Mouse (Mus musculus): ENCODE results near the gene Klhdc1.

Gene Klhdc1

GRCm38 (mm10) chr12:69229251-69229650, 11.7 kb upstream of the Klhdc1 start:
- no peak for DNase-seq

DNA sequence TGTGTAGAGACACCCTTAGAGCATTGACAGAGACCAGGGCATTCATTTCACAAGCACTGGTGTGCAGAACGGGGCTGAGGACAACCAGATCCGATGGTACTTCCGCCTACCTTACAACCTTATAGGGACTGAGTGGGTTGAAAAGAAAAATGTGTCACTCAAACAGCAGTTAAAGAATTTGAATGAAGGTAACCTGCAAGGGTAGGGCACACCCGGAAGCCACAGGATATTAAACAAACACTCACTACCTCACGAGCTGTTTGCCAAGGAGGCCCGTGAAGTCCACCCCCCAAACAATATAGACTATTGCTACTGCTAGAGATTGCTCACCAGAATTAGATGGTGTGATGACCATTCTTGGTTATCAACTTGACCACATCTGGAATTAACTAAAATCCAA, 5.2 kb upstream of the Klhdc1 start:
- no peak for DNase-seq

GRCm38 (mm10) chr12:69238284-69238683, 2.7 kb upstream of the Klhdc1 start:
- DNase-seq: no peak

- DNase-seq: no peak
Observed at GRCm38 (mm10) chr12:69241405-69241770, 412 bp downstream of the Klhdc1 start.

- peak; percentile 83 for DNase-seq
Observed at GRCm38 (mm10) chr12:69241771-69242431, 925 bp downstream of the Klhdc1 start.

DNA sequence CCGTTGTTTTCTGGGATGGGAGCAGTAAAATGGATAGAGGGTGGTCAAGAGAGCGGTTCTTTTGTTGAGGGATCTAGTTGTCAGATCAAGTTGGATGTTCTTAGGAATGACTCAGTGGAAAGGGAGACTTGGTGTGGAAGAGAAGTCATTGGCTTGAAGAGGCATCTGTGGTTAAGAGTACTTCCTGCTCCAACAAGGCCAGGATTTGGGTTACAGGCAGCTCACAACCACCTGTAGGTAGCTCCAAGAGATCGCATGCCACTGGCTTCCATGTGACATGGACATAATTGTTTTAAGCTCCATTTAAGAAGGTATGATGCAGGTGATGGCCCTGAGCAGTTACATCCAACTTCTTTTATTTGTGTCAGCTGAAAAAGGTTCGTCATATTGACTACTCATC, 8.8 kb downstream of the Klhdc1 start:
- DNase-seq: no peak

- DNase-seq: no peak
Observed at GRCm38 (mm10) chr12:69250756-69251155, 9.8 kb downstream of the Klhdc1 start.

DNA sequence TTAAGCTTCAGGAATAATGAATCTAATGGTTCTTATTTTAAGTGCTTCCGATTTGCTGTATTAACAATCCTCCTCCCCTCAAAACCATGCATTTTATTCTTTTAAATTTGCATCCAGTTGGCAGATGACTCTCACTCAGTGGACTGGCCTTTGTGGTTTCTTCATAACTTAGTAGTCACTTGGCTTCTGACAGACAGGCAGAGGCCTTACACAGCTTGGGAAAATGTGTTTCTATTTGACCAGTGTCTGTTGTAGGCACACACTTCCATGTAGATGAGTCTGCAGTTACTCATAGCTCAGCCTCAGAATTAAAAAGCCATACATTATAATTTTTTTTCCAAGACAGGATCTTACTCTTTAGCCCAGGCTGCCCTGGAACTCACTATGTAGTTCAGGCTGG, 12.8 kb downstream of the Klhdc1 start:
- DNase-seq: no peak

GRCm38 (mm10) chr12:69257836-69258235, 16.9 kb downstream of the Klhdc1 start:
- DNase-seq: no peak

DNA sequence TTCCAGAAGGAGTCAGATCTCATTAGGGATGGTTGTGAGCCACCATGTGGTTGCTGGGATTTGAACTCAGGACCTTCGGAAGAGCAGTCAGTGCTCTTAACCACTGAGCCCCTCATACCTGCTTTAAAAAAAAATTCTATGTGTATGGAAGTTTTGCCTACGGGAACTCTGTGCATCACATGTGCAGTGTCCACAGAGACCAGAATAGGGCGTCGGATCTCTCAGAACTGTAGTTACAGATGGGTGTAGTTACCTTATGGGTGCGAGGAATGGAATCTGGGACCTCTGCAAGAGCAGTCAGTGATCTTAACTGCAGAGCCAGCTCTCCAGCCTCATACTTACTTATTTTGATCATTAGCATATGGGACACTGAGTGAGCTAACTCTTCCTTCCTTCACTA, 21.3 kb downstream of the Klhdc1 start:
- no peak for DNase-seq

GRCm38 (mm10) chr12:69265031-69265430, 24.1 kb downstream of the Klhdc1 start:
- DNase-seq: no peak

- DNase-seq: no peak
Observed at GRCm38 (mm10) chr12:69267956-69268632, 27.1 kb downstream of the Klhdc1 start.

GRCm38 (mm10) chr12:69268956-69269355, 28.0 kb downstream of the Klhdc1 start:
- DNase-seq: no peak

GRCm38 (mm10) chr12:69279931-69280469, 39.0 kb downstream of the Klhdc1 start:
- DNase-seq: no peak

- DNase-seq: no peak
Observed at GRCm38 (mm10) chr12:69280915-69281314, 39.9 kb downstream of the Klhdc1 start.

DNA sequence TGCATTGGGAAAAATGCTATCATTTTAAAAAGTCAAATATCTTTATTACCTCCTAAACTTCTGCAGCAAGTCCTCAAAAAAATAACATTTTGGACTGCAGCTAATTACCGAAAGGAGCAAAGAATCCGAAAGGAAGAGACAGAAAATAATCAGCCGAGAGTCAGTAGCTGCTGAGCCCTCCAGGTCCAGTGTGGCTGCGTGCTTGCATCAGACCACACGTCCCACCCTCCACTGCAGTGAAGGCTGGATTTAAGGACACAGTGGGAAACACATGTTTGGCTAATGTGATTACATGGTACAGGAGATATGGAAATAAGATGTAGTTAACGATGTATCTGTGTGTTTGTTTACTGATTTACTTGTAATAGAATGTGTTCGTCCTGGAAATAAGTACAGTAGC, 42.2 kb downstream of the Klhdc1 start:
- DNase-seq: no peak

- no peak for DNase-seq
Observed at GRCm38 (mm10) chr12:69287535-69287934, 46.6 kb downstream of the Klhdc1 start.

GRCm38 (mm10) chr12:69288699-69289098, 47.7 kb downstream of the Klhdc1 start:
- no peak for DNase-seq

- DNase-seq: no peak
Observed at GRCm38 (mm10) chr12:69292401-69292800, 51.4 kb downstream of the Klhdc1 start.

DNA sequence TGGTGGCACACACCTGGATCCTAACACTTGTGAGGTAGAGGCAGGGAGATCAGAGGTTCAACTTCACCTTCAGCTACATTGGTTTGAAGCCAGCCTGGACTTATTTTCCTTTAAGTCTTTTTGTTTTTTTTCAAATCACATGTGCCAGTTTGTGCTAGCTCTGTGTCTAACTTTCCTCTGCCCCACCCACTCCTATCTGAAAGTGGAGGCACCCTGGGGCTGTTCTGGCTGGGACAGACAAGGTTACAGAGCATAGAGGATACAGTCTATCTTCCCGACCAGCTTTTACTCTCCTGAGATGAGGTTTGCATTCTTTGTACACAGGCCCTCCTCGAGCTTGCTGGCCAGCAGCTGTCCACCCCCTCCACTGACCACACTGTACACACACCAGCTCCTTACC, 52.8 kb downstream of the Klhdc1 start:
- DNase-seq: no peak

DNA sequence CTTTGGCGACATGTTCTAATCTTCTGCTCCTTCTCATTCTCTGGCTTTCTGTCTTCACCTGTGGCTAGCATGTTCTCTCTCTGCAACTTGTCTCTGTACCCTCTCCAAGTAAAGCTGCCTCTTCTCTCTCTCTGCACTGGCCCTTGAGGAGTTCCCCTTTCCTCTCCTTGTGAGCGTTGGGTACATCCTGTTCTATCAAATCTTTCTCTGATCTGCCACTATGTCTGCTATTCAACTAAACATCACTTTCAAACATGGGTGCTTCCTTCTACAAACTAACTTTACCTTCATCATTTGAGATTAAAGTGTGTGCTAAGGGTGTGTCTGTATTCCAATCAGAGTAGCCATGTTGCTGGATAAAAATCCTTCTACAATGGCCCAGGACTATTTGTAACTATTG, 54.0 kb downstream of the Klhdc1 start:
- DNase-seq: no peak

GRCm38 (mm10) chr12:69295651-69296050, 54.7 kb downstream of the Klhdc1 start:
- peak; percentile 43 for DNase-seq

DNA sequence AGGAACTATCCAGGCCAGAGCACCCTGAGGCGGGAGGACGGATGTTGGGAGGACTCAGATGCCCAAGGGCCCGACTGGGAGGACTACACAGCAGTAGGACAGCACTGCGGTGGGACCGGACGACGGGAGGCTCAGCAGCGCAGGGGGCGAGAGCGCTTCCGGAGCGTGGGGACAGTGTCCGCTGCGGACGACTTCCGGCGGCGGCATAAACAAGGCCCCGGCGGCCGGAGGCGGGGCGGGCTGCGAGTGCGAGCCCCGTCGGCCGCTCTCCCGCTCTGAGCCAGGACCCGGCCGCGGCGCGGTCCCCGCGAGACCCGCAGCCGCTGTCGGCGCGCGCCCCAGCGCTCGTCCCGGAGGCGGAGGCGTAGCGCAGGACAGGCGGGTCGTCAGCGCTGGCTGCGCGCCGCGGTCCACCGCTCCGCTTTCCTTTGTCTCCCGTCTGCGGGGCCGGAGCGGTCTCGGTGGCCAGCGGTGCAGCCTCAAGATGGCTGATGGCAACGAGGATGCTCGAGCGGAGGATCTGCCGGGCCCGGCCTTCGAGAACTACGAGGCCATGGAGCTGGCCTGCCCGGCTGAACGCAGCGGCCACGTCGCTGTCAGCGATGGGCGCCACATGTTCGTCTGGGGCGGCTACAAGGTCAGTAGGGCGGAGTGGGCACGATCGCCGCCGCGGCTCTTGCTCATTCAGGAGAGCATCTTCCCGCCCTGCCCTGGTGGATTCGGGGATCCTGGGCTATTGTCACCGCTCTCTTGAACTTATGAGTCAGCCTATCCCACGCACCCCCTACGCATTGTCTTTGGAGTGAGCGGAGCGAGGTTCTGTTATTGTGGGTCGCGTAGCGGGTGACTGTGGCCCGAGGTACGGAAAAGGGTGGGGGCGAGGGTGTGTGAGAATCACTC, 55.8 kb downstream of the Klhdc1 start, which contains the start of gene Klhdc2:
Gene Klhdc2, plus strand, starts transcription at position 171 of the 900 bp plus-strand sequence.
- DNase-seq: peak; percentile 93

All from cerebellum, adult 9-11 months (tissue).